Comparison of ENCODE assay signal across 9 mouse cellular contexts in genomic region chr6:34514655-34515054, GRCm38 (mm10). TPM values are rescaled to one million over a fixed set of nuclear protein-coding genes. Genes with fewer than 3 reads are reported as not detected.
DNase-seq lines count a peak whose midpoint lies in the region.
"Had no signal": no experiment of that assay in that cellular context is flagged by ENCODE, and none has a peak within 500 bp of the region (broad histone marks: within the 10 kb centered on the region; RNA-seq: fewer than 3 reads in every experiment).

No protein-coding gene starts in this region.

- DNase-seq in cerebellum, postnatal 10 days: peak; percentile 23 to 27
- DNase-seq in cerebellum, postnatal 36 days: no peak
- peak; percentile 19 for DNase-seq in kidney, adult 9 months
- no peak for DNase-seq in kidney, postnatal 25 days
- DNase-seq in right cerebral cortex, adult 2 months (ENCODE audit: low spot score in 2 of 2): peak; percentile 32 to 43
- DNase-seq in right cerebral cortex, postnatal 36 days (ENCODE audit: low spot score in 2 of 2): no peak
- DNase-seq in telencephalon, adult 2 months (ENCODE audit: low read depth, low spot score): peak; percentile 51
- no peak for DNase-seq in gastrocnemius, postnatal 10 days
- DNase-seq: cerebellum, adult 18-20 months had no signal

RNA-seq across cellular contexts. Expression of gene Bpgm, which starts 38.6 kb away (rescaled TPM):
- 10 to 100 TPM; 39.7 to 42.4 TPM for total RNA-seq in gastrocnemius, postnatal 10 days (2021)

Comparison
In these comparisons a context has a peak if more than half of its experiments do, and no peak if none do; other contexts are left out.
1. DNase-seq: peak in cerebellum, postnatal 10 days (2 of 2), kidney, adult 9 months (single experiment), right cerebral cortex, adult 2 months (2 of 2) and telencephalon, adult 2 months (single experiment); none in cerebellum, postnatal 36 days (0 of 2), kidney, postnatal 25 days (0 of 2), right cerebral cortex, postnatal 36 days (0 of 2) and gastrocnemius, postnatal 10 days (single experiment).